Mouse (Mus musculus) left cerebral cortex, adult 2 months (tissue): ENCODE results near the gene Fam219a. TPM values are rescaled to one million over a fixed set of nuclear protein-coding genes. Genes with fewer than 3 reads are reported as not detected.
A peak's percentile ranks its signal among the peaks of the same experiment; 100 is the strongest.

Experiments
- DNase-seq, 2 experiments: peaks; one replicate each; pipeline ENCODE4 v3.0.0; 2021 to 2022; ENCODE audit warnings: low spot score in 2 of 2, mixed read lengths in 1 of 2; ENCODE audit errors: extremely low spot score in 1 of 2
- H3K27ac ChIP-seq: fragments of 200-600 bp; 2 replicates; pipeline ENCODE4 v1.8.1; 2022
- H3K4me3 ChIP-seq: fragments of 200-600 bp; 2 replicates; pipeline ENCODE4 v1.8.1; 2022
- CTCF ChIP-seq: fragments of 200-600 bp; IDR thresholded peaks from 2 replicates; pipeline ENCODE4 v1.8.1; 2022; ENCODE audit warnings: antibody characterized with exemption, mild to moderate bottlenecking, moderate library complexity
- intact Hi-C: fragments of 180-260 bp; cut with DNase I; formaldehyde crosslinking; loops from one replicate; pipeline ENCODE4 v1.15.1; 2025
- long read RNA-seq, 2 experiments: library from polyadenylated mRNA; stranded (forward); transcript quantifications; one replicate each; pipeline ENCODE4 v2.0.0; 2021; ENCODE audit warnings: borderline mapping rate in 2 of 2
- total RNA-seq, 2 experiments: library from RNA; stranded (reverse); gene quantifications; 2 replicates each; pipeline ENCODE4 v1.2.3; 2021

Gene Fam219a
- total RNA-seq: 100 to 1,000 TPM; 195 to 209 TPM
- long read RNA-seq, experiment 1, transcript Fam219a-203 (6 exons, 3,357 nt): major isoform, 25 of 44 reads
- long read RNA-seq, experiment 1, partial matches to known transcripts: 0 of 44 reads
- long read RNA-seq, experiment 1, other reads (novel, unspliced or antisense): 17 of 44 reads
- long read RNA-seq, experiment 2, transcript Fam219a-203 (6 exons, 3,357 nt): major isoform, 19 of 38 reads
- long read RNA-seq, experiment 2, partial matches to known transcripts: 2 of 38 reads
- long read RNA-seq, experiment 2, other reads (novel, unspliced or antisense): 17 of 38 reads

- peak within 1 kb of the TSS; percentile 98 for H3K4me3 ChIP-seq
- intact Hi-C loops: loop anchor here (1.0 to 5.0 kb wide), 3 partner anchors 72 to 138 kb away; no protein-coding TSS in a partner anchor
- TF ChIP-seq CTCF: peak; percentile 66
- peak; percentile 97 to 99 for DNase-seq
- H3K27ac ChIP-seq: peak within 1 kb of the TSS; percentile 93
Observed at GRCm38 (mm10) chr4:41569411-41569885, at the start of gene Fam219a, which contains the start of gene Dnaic1. TSS of gene Fam219a (minus strand) at chr4:41569538. TSS of gene Dnaic1 (plus strand) at chr4:41569775.

GRCm38 (mm10) chr4:41615661-41616599, 46.6 kb upstream of the Fam219a start:
- intact Hi-C loops: loop anchor here (1.0 to 2.0 kb wide), 3 partner anchors 31 to 93 kb away; no protein-coding TSS in a partner anchor

GRCm38 (mm10) chr4:41614156-41614555, 44.8 kb upstream of the Fam219a start:
- no peak overlapping the region for H3K4me3 ChIP-seq
- intact Hi-C loops: loop anchor here (1.0 to 2.0 kb wide), 3 partner anchors 33 to 146 kb away; no protein-coding TSS in a partner anchor
- H3K27ac ChIP-seq: no peak overlapping the region
- no peak; the same call in none of the 2 replicates for TF ChIP-seq CTCF
- peak; percentile 79 to 84 for DNase-seq

More at GRCm38 (mm10) chr4:41615661-41616599, 46.6 kb upstream of the Fam219a start:
- H3K27ac ChIP-seq: peak overlapping the region; percentile 77
- peak; percentile 55 to 78 for DNase-seq
- no peak overlapping the region for H3K4me3 ChIP-seq
- TF ChIP-seq CTCF: peak; percentile 39

GRCm38 (mm10) chr4:41612166-41612565, 42.8 kb upstream of the Fam219a start:
- no peak for TF ChIP-seq CTCF
- no peak overlapping the region for H3K4me3 ChIP-seq
- intact Hi-C loops: no loop called here

GRCm38 (mm10) chr4:41610594-41610980, 41.2 kb upstream of the Fam219a start:
- no peak for TF ChIP-seq CTCF
- Histone ChIP-seq H3K27ac (no peak overlapping the region), H3K4me3 (no peak overlapping the region)
- no peak for DNase-seq
- intact Hi-C loops: no loop called here

More at GRCm38 (mm10) chr4:41612166-41612565, 42.8 kb upstream of the Fam219a start:
- no peak overlapping the region for H3K27ac ChIP-seq
- no peak for DNase-seq

GRCm38 (mm10) chr4:41609681-41610593, 40.6 kb upstream of the Fam219a start:
- Histone ChIP-seq H3K27ac (no peak overlapping the region), H3K4me3 (no peak overlapping the region)
- peak; percentile 27 for TF ChIP-seq CTCF
- no peak for DNase-seq
- intact Hi-C loops: loop anchor here (5.0 kb wide), 1 partner anchor 97 kb away; no protein-coding TSS in a partner anchor

- Histone ChIP-seq H3K4me3 (no peak overlapping the region), H3K27ac (no peak overlapping the region)
- DNase-seq: no peak
- intact Hi-C loops: loop anchor here (5.0 kb wide), 1 partner anchor 101 kb away; no protein-coding TSS in a partner anchor
- TF ChIP-seq CTCF: no peak
Observed at GRCm38 (mm10) chr4:41606784-41607183, 37.4 kb upstream of the Fam219a start.

GRCm38 (mm10) chr4:41604476-41605396, 35.4 kb upstream of the Fam219a start:
- Histone ChIP-seq H3K27ac (no peak overlapping the region), H3K4me3 (no peak overlapping the region)
- DNase-seq: no peak
- peak; percentile 53 for TF ChIP-seq CTCF
- intact Hi-C loops: loop anchor here (5.0 kb wide), 1 partner anchor 103 kb away; no protein-coding TSS in a partner anchor

GRCm38 (mm10) chr4:41602818-41603217, 33.5 kb upstream of the Fam219a start:
- Histone ChIP-seq H3K4me3 (no peak overlapping the region), H3K27ac (no peak overlapping the region)
- no peak for TF ChIP-seq CTCF
- no peak for DNase-seq
- intact Hi-C loops: no loop called here

GRCm38 (mm10) chr4:41583353-41583752, 14.0 kb upstream of the Fam219a start:
- DNase-seq: no peak
- H3K4me3 ChIP-seq: no peak overlapping the region
- intact Hi-C loops: no loop called here
- no peak overlapping the region for H3K27ac ChIP-seq
- no peak for TF ChIP-seq CTCF
